Mouse (Mus musculus): ENCODE data around the gene Mad2l2.

The Mad2l2 gene

GRCm38 (mm10) chr4:148140098-148141011 lies 10.2 kb downstream of the Mad2l2 start:
- peak; percentile 88 to 91 for DNase-seq (ENCODE audit: low spot score in 2 of 2)

- no peak for DNase-seq (ENCODE audit: low spot score in 2 of 2)
Measured at GRCm38 (mm10) chr4:148143721-148144120, 13.5 kb downstream of the Mad2l2 start.

DNA sequence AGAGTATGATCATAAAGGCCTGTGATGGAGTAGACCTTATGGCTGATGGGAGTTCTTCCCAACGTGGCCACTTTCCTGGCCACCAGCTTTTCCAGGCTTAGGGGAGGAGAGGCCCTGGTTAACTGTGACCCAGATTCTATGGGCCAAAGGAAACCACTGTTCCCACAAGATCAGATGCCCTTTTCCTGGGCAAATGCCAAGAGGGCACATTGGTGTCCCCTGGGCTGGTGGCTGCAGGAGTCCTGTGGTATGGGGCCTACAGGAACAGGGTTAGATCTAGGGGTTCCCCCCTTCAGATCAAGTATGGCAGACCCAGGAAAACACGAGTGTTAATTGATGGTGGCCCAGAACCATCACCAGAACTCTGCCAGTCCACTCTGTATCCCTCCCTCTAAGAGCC lies 17.5 kb downstream of the Mad2l2 start:
- no peak for DNase-seq (ENCODE audit: low spot score in 2 of 2)

- no peak for DNase-seq (ENCODE audit: low spot score in 2 of 2)
Measured at GRCm38 (mm10) chr4:148149540-148149939, 19.4 kb downstream of the Mad2l2 start.

DNA sequence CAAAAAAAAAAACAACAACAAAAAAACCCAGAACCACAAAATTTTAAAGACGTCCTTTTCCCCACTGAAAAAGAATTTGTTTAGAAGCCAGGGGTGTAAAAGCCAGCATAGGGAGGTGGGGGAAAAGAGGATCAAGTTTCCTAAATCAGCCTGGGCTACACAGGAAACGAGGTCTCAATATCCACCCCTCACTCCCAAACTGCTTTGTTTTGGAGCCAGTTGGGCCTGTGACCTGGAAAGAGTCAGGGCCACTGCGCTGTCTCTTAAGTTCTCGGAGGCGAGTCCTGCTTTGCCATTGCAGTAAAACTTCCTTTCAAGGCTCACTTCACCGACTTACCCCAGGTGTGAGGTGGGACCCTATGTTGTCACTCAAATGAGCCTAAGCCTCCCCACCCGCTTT lies 20.1 kb downstream of the Mad2l2 start:
- no peak for DNase-seq (ENCODE audit: low spot score in 2 of 2)

DNA sequence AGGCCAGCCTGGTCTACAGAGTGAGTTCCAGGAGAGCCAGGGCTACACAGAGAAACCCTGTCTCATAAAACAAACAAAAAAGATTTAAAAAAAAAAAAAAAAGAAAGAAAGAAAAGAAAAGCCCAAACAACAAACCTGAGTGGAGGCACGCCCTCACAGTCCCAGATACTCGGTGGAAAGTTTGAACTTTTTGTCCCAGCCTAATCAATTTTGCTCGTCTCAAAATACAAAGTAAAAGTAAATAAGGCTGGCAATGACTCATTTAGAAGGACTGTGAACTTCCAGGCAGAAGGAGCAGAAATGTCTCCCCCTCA lies 20.7 kb downstream of the Mad2l2 start:
- no peak for DNase-seq (ENCODE audit: low spot score in 2 of 2)

DNA sequence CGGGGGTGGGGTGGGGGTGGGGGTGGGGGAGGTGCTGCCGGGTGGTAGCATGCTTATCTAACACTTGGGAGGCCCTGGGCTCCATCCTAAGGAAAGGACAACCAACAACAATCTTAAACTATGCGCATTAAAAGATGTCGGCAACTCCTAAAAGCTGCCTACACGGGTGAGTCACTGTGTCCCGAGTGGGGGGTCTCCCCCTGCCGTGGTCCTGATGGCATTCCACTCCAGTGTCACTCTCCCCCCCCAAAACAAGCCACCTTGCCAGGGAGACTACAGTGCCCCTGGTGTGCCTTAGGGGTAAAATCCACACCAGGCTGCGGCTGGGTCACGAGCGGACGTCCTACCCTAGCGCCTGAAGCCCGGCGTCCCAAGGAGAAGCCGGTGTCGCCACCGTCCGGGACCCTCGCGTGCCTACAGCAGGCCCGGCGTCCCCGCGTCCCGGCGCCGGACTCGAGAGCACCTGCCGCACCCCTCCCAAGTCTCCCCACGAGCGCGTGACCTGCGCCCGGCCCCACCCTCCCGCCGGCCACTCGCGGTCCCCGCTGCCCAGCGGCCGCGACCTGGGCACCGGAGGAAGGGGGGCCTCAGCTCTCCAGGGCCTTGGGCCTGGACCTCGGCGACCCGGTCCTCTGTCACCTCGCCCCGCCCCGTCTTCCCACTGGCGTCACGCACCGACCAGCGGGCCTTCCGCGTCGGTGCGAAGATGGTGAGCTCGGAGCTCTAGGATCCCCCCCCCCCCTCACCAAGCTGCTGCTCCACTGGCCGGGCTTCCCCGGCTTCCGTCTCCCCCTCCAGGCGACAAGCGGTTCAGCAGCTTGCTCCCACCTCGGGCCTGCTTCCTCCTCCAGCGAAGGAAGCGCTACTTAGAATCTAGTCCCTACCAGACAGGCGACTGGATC lies 21.3 kb downstream of the Mad2l2 start, which contains the start of gene Fbxo6:
TSS of gene Fbxo6 (minus strand) at position 874 of the 902 bp plus-strand sequence.
- peak; percentile 57 to 69 for DNase-seq (ENCODE audit: low spot score in 2 of 2)

GRCm38 (mm10) chr4:148152547-148152946 lies 22.4 kb downstream of the Mad2l2 start:
- no peak for DNase-seq (ENCODE audit: low spot score in 2 of 2)

GRCm38 (mm10) chr4:148154006-148154405 lies 23.8 kb downstream of the Mad2l2 start:
- DNase-seq (ENCODE audit: low spot score in 2 of 2), result no peak

GRCm38 (mm10) chr4:148154982-148155381 lies 24.8 kb downstream of the Mad2l2 start:
- no peak for DNase-seq (ENCODE audit: low spot score in 2 of 2)

- DNase-seq (ENCODE audit: low spot score in 2 of 2), result no peak
Measured at GRCm38 (mm10) chr4:148158436-148159348, 28.5 kb downstream of the Mad2l2 start.

DNA sequence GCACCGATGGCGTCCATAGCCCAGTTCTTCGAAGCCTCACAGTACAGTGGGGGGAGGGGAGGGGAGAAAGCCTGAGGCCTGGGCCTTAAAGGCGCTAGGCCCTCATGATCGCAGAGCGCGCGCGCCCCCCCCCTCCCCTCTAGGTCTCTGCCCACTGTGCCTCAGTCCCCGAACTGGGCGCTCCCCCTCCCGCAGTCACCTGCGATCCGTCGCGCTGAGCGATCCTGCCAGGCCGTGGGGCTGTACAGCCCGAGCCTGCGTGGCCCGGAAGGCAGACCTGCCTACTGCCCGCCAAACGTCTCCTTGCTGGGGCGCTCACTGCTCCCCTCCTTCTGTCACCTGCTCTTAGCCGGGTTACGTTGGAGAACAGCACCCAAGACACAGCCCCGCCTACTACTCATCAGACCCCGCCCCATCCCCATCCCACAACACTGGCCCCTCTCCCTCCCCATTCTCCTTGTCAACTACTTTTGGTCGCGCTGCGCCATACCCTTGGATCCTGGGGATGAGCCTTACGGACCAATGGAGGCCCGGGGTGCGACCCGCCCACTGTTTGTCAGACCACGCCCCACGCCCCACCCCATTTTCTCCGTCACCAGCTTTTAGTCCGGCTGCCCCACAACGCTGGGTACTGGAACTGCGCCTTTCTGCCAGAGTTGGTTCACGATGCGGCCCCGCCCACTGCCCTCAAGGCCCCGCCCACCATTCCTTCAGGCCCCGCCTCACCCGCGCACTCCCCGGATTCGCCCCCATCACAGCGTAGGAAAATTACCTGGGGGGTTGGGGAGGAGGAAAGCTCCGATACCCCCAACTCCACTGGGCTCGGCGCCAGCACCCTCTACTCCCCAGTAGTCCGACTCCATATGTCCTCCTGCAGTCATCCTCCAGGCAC lies 29.6 kb downstream of the Mad2l2 start:
- DNase-seq (ENCODE audit: low spot score in 2 of 2), result peak; percentile 71 to 82

GRCm38 (mm10) chr4:148160436-148161390 lies 30.5 kb downstream of the Mad2l2 start, which contains the start of the genes Fbxo44 and Fbxo2:
Fbxo44 (minus strand) TSS chr4:148160482.
Fbxo2 (plus strand) TSS chr4:148160621.
- no peak for DNase-seq (ENCODE audit: low spot score in 2 of 2)

DNA sequence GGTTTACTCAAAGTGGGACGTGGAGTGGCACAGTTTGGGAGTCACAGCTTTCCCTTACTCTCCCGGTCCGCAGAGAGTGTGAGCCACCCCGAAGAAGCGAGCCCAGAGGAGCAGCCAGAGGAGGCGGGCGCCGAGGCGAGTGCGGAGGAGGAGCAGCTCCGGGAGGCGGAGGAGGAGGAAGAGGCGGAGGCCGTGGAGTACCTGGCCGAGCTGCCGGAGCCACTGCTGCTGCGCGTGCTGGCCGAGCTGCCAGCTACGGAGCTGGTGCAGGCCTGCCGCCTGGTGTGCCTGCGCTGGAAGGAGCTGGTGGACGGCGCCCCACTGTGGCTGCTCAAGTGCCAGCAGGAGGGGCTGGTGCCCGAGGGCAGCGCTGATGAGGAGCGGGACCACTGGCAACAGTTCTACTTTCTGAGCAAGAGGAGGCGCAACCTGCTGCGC lies 33.8 kb downstream of the Mad2l2 start:
- DNase-seq (ENCODE audit: low spot score in 2 of 2), result peak; percentile 26 to 58

- no peak for DNase-seq (ENCODE audit: low spot score in 2 of 2)
Measured at GRCm38 (mm10) chr4:148164461-148164860, 34.3 kb downstream of the Mad2l2 start.

DNA sequence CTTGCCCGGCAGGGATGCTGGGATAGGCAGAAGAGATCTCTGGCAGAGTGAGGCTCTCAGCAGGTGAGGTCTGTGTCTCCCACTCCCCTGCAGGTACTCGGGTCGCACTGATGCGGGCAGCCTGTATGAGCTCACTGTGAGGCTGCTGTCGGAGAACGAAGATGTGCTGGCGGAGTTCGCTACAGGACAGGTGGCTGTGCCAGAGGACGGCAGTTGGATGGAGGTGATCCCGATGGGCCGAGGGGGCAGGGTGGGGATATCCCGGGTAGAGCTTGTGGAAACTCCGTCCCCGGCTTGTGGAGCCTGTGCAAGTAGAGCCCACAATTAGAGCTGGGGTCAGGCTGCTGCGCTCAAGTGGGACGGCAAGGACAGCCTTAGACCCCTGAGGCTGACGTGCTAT lies 35.4 kb downstream of the Mad2l2 start:
- no peak for DNase-seq (ENCODE audit: low spot score in 2 of 2)

GRCm38 (mm10) chr4:148166431-148166830 lies 36.2 kb downstream of the Mad2l2 start:
- DNase-seq (ENCODE audit: low spot score in 2 of 2), result no peak

DNA sequence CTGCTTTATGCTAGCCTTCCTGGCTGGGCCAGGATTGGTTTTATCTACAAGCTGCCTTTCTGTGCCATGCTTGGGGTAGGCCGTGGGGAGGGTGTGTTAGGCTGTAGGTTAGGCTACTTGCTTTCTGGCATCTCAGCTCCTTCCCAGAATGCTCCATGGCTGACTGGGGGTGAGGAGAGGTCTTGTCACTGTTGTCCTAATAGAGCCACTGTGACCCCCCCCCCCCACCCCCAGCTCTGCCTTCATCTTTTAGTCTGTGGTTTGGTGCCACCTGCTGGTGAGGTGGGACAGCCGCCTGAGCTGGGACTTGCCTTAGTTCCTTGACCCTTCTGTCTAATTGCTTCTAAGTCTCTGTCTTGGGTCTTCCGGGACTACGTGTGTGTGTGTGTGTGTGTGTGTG lies 36.8 kb downstream of the Mad2l2 start:
- peak; percentile 37 to 61 for DNase-seq (ENCODE audit: low spot score in 2 of 2)

GRCm38 (mm10) chr4:148168287-148168686 lies 38.1 kb downstream of the Mad2l2 start:
- DNase-seq (ENCODE audit: low spot score in 2 of 2), result peak; percentile 30 to 54
